Mouse (Mus musculus): ENCODE data around the gene Ces3b. TPM values are rescaled to one million over a fixed set of nuclear protein-coding genes. Genes with fewer than 3 reads are reported as not detected.

Ces3b gene
- total RNA-seq, 4 experiments from 2014 or later = 0.26 to 0.33 TPM; not detected in 2

- no peak for DNase-seq (ENCODE audit: low spot score)
Measured at GRCm38 (mm10) chr8:105142395-105142794, 58.8 kb downstream of the Ces3b start.

Other genes with a start within 250 kb of the Ces3b start
- gene Ces2c, start 236.7 kb upstream of the Ces3b start, total RNA-seq (2022) = not detected
- 1 to 10 TPM; 1.5 to 2.1 (median 1.8) TPM for gene Ces2e, start 157.5 kb upstream of the Ces3b start, total RNA-seq (2022)
- gene Ces2f, start 136.4 kb upstream of the Ces3b start, total RNA-seq (2022) = not detected
- 1 to 10 TPM; 3.5 to 4.4 (median 3.9) TPM for gene Ces2g, start 122.0 kb upstream of the Ces3b start, total RNA-seq (2022)
- gene Ces2h, start 82.9 kb upstream of the Ces3b start, total RNA-seq (2022) = not detected
- under 1 TPM in 1 of 4 experiments, not detected in 3; 0.16 TPM for gene Ces3a, start 35.2 kb upstream of the Ces3b start, total RNA-seq (2022)
- gene Ces4a, start 48.0 kb downstream of the Ces3b start, total RNA-seq (2022) = not detected
- gene Cbfb, start 86.9 kb downstream of the Ces3b start, total RNA-seq (2022) = 10 to 100 TPM; 19.2 to 21.8 (median 21.0) TPM
- gene D230025D16Rik, start 141.4 kb downstream of the Ces3b start, total RNA-seq (2022) = 10 to 100 TPM; 14.4 to 20.9 (median 17.4) TPM
- gene B3gnt9, start 171.4 kb downstream of the Ces3b start, total RNA-seq (2022) = 1 to 10 TPM; 2.5 to 3.8 (median 3.4) TPM
- gene Tradd, start 180.9 kb downstream of the Ces3b start, total RNA-seq (2022) = 1 to 10 TPM; 3.7 to 5.7 (median 5.2) TPM
- 1 to 10 TPM; 2.0 to 2.6 (median 2.5) TPM for gene Fbxl8, start 180.9 kb downstream of the Ces3b start, total RNA-seq (2022)
- 1 to 10 TPM; 3.3 to 5.0 (median 4.5) TPM for gene Hsf4, start 186.0 kb downstream of the Ces3b start, total RNA-seq (2022)
- 10 to 100 TPM; 23.7 to 28.3 (median 27.1) TPM for gene Nol3, start 192.4 kb downstream of the Ces3b start, total RNA-seq (2022)
- gene 4931428F04Rik, start 206.1 kb downstream of the Ces3b start, total RNA-seq (2022) = 1 to 10 TPM; 1.1 to 1.6 (median 1.5) TPM
- 1 to 10 TPM; 3.6 to 6.2 (median 4.8) TPM for gene Exoc3l, start 212.3 kb downstream of the Ces3b start, total RNA-seq (2022)
- 10 to 100 TPM; 18.7 to 21.9 (median 21.4) TPM for gene E2f4, start 213.9 kb downstream of the Ces3b start, total RNA-seq (2022)
- gene Elmo3, start 221.8 kb downstream of the Ces3b start, total RNA-seq (2022) = 1 to 10 TPM in 3 of 4 experiments, under 1 TPM in 1; 0.75 to 1.8 (median 1.3) TPM
- 1 to 10 TPM in 2 of 4 experiments, under 1 TPM in 2; 0.69 to 1.8 (median 1.1) TPM for gene Lrrc29, start 242.5 kb downstream of the Ces3b start, total RNA-seq (2022)
- gene Tmem208, start 242.6 kb downstream of the Ces3b start, total RNA-seq (2022) = 10 to 100 TPM; 23.9 to 28.1 (median 26.0) TPM

Data from heart, adult 8-10 months (tissue).